Mouse (Mus musculus) inflammation-experienced regulatory T-cells (primary cell): Measurements from ENCODE around the gene Ncstn. TPM values are rescaled to one million over a fixed set of nuclear protein-coding genes. Genes with fewer than 3 reads are reported as not detected.

Experiments
- polyA plus RNA-seq, 2 experiments: library from polyadenylated mRNA; unstranded; fragments of 100-300 nt; shearing (Covaris generic); gene quantifications; one replicate each; pipeline ENCODE4 v1.2.1; 2017

Ncstn gene
- 100 to 1,000 TPM; 131 to 141 TPM for polyA plus RNA-seq

DNA sequence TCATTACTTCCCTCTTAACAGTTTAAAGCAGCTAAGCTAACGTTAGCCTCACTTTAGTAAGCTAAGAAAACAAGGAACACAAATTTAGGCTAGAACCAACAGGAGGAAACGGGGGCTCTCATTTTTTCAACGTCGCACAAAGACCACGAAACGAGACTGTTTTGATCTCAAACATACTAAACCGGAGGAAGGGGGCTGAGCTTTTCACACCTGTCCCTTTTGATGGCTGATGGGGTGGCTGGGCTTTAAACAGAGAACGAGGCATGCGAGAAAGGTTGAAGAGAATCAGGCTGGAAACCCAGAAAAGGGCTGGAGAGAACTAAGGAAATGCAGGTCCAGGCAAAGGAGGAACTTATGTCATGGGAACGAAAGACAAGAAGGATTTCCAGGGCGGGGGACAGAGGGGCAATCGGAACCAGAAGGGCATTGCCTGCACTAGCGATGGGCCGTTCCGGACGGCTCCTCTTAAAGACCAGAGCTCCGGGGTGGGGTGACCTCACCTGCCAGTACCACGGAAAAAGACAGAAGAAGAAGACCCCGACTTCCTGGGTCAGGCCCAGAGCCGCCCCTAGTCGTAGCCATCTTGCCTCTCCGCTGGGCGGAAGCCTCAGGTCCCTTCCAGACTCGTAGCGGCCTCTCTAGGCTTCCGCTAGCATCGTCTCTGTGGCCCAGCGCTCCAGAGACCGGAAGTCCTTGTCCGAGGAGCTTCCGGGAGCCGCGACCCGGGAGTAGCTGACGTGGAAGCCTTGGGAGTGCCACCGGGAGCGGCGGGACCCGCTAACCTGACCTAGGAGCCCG lies at the start of gene Ncstn, which contains the start of gene Copa:
TSS of gene Ncstn (minus strand) at position 695 of the 798 bp plus-strand sequence.
TSS of gene Copa (plus strand) at position 429 of the 798 bp plus-strand sequence.

GRCm38 (mm10) chr1:172126376-172127347 lies 44.1 kb upstream of the Ncstn start, which contains the start of gene Pex19:
Gene Pex19, plus strand, starts transcription at chr1:172126755.

DNA sequence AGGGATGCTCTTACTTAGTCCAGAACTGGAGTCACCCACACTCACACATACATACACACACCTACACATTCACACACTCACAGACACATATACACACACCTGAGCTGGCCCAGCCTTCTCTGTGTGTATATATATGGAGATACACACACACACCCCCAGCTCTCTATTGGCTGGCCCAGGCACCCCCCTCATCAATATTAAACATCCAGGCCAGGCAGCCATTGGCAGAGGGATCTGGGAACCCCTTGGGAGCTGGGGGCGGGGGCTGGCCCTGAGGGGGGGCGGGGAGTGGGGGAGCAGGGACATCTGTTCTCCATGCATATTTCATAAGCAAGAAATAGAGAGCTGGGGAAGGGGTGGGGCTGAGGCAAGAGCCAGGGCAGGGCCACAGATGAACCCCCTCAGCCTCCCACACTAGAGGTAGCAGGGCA lies 25.1 kb downstream of the Ncstn start, which contains the start of gene Nhlh1:
TSS of gene Nhlh1 (minus strand) at position 83 of the 431 bp plus-strand sequence.

GRCm38 (mm10) chr1:172028394-172029275 lies 54.0 kb downstream of the Ncstn start, which contains the start of gene Vangl2:
Gene Vangl2, minus strand, starts transcription at chr1:172028444.

Other genes starting within 250 kb of the Ncstn start
- 100 to 1,000 TPM; 128 to 133 TPM for gene Cd84, start 243.1 kb downstream of the Ncstn start, polyA plus RNA-seq
- gene Gm10521, start 187.1 kb downstream of the Ncstn start, polyA plus RNA-seq, result under 1 TPM; 0.32 to 0.47 TPM
- 100 to 1,000 TPM; 436 to 467 TPM for gene Slamf6, start 165.3 kb downstream of the Ncstn start, polyA plus RNA-seq
- gene Vangl2, start 54.4 kb downstream of the Ncstn start, polyA plus RNA-seq, result under 1 TPM; 0.72 to 0.95 TPM
- under 1 TPM in 1 of 2 experiments, not detected in 1; 0.78 TPM for gene Nhlh1, start 25.2 kb downstream of the Ncstn start, polyA plus RNA-seq
- gene Copa, start 266 bp downstream of the Ncstn start, polyA plus RNA-seq, result 100 to 1,000 TPM; 198 to 237 TPM
- gene Pex19, start 44.0 kb upstream of the Ncstn start, polyA plus RNA-seq, result 10 to 100 TPM; 44.8 to 54.5 TPM
- 100 to 1,000 TPM; 104 to 123 TPM for gene Dcaf8, start 65.3 kb upstream of the Ncstn start, polyA plus RNA-seq
- gene Pea15a, start 124.0 kb upstream of the Ncstn start, polyA plus RNA-seq, result 10 to 100 TPM; 55.8 to 83.7 TPM
- not detected for gene Casq1, start 137.1 kb upstream of the Ncstn start, polyA plus RNA-seq
- gene Atp1a4, start 175.6 kb upstream of the Ncstn start, polyA plus RNA-seq, result 1 to 10 TPM in 1 of 2 experiments, not detected in 1; 1.2 TPM
- gene Igsf8, start 178.8 kb upstream of the Ncstn start, polyA plus RNA-seq, result 10 to 100 TPM; 30.5 to 47.2 TPM
- 1 to 10 TPM in 1 of 2 experiments, under 1 TPM in 1; 0.22 to 2.1 TPM for gene Atp1a2, start 215.3 kb upstream of the Ncstn start, polyA plus RNA-seq
- gene Kcnj9, start 246.5 kb upstream of the Ncstn start, polyA plus RNA-seq, result under 1 TPM in 1 of 2 experiments, not detected in 1; 0.87 TPM